Mouse (Mus musculus) heart, embryonic 13.5 days (tissue): ENCODE measurements around the gene Pcbp2. TPM values are rescaled to one million over a fixed set of nuclear protein-coding genes. Genes with fewer than 3 reads are reported as not detected.

Experiments
- ATAC-seq: fragments of 200-750 bp; cut with Nextera tagmentation; 2 replicates; pipeline ENCODE4 v1.8.0; 2017; ENCODE audit warnings: moderate TSS enrichment; ENCODE audit not compliant: insufficient number of reproducible peaks, low FRiP score, low TSS enrichment; ENCODE audit errors: extremely low read depth
- H3K27ac ChIP-seq: fragments of 300-500 bp; sonication (generic); replicated peaks from 2 replicates; pipeline ENCODE4 v1.5.1; 2015; ENCODE audit warnings: moderate library complexity, mild to moderate bottlenecking, inconsistent platforms
- H3K27me3 ChIP-seq: fragments of 300-500 bp; sonication (generic); replicated peaks from 2 replicates; pipeline ENCODE4 v1.6.1; 2015; ENCODE audit warnings: mild to moderate bottlenecking, inconsistent platforms
- H3K36me3 ChIP-seq: fragments of 300-500 bp; sonication (generic); 2 replicates; pipeline ENCODE4 v1.6.1; 2015; ENCODE audit warnings: mild to moderate bottlenecking, inconsistent platforms
- H3K4me1 ChIP-seq: fragments of 300-500 bp; sonication (generic); 2 replicates; pipeline ENCODE4 v1.6.1; 2015; ENCODE audit warnings: inconsistent platforms
- H3K4me2 ChIP-seq: fragments of 300-500 bp; sonication (generic); 2 replicates; pipeline ENCODE4 v1.6.1; 2015; ENCODE audit warnings: inconsistent platforms, mild to moderate bottlenecking, moderate library complexity
- H3K4me3 ChIP-seq: fragments of 300-500 bp; sonication (generic); 2 replicates; pipeline ENCODE4 v1.5.1; 2015; ENCODE audit warnings: moderate library complexity, mild to moderate bottlenecking, inconsistent platforms
- H3K9ac ChIP-seq: fragments of 300-500 bp; sonication (generic); 2 replicates; pipeline ENCODE4 v1.6.1; 2015; ENCODE audit warnings: inconsistent platforms, mild to moderate bottlenecking, moderate library complexity
- H3K9me3 ChIP-seq: fragments of 300-500 bp; sonication (generic); 2 replicates; pipeline ENCODE4 v1.6.1; 2016; ENCODE audit warnings: inconsistent platforms
- WGBS: fragments of 180-500 bp; shearing (Covaris S2); methylation state at CpG from one replicate; pipeline ENCODE4 v1.1.7; 2015; ENCODE audit warnings: mixed read lengths; 5-methylcytosine and 5-hydroxymethylcytosine counted together
- polyA plus RNA-seq: library from polyadenylated mRNA; unstranded; fragments of >200 nt; fragmentation: Nextera tagmentation; extraction: Ambion mirVana; gene quantifications from 2 replicates; pipeline ENCODE4 v1.2.1, GENCODE M21; 2015

Pcbp2 gene
- polyA plus RNA-seq, 1 experiment from 2014 or later = 141 TPM

- H3K27ac ChIP-seq = 0 out of 2 replicates have a peak overlapping the region, but pooled peaks have one; percentile 5
- H3K4me3 ChIP-seq = no peak overlapping the region
- no peak for ATAC-seq
- WGBS = 79% methylated on average over 4 of the region's 4 CpGs
- H3K4me2 ChIP-seq = no peak overlapping the region
- peaks cover 93% of the 10 kb centered on the region for H3K36me3 ChIP-seq
- H3K4me1 ChIP-seq = no peaks in the 10 kb centered on the region
- H3K27me3 ChIP-seq = no peaks in the 10 kb centered on the region
- no peak overlapping the region; the same call in 1 of the 2 replicates for H3K9ac ChIP-seq
- no peaks in the 10 kb centered on the region for H3K9me3 ChIP-seq
Measured at GRCm38 (mm10) chr15:102530566-102530965, 60.2 kb downstream of the Pcbp2 start.

DNA sequence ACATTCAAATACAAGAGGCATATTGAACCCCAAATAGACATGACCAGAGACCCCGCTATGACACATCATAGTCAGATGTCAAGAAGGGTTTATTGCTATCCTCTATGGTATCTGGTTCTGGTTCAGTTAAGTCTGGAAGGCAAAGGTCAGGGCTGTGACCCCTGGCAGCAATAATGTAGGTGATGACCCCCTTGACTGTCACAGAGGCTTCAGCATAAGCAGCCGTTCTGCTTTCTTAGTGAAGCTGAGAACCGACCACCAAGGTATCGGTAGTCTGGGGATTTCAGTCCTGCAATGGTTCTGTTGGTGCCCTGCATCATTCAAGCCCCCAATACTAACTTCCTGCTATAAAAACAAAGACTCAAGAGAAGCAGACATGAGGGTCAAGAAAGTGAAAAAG, 61.2 kb downstream of the Pcbp2 start:
- Histone ChIP-seq H3K4me2 (no peak overlapping the region), H3K9me3 (no peaks in the 10 kb centered on the region), H3K27me3 (no peaks in the 10 kb centered on the region), H3K36me3 (peaks cover 94% of the 10 kb centered on the region), H3K27ac (no peak overlapping the region), H3K4me3 (no peak overlapping the region), H3K9ac (no peak overlapping the region), H3K4me1 (no peaks in the 10 kb centered on the region)
- no peak for ATAC-seq
- 87% methylated on average over 4 of the region's 4 CpGs for WGBS

- 92% methylated on average over 3 of the region's 3 CpGs for WGBS
Measured at GRCm38 (mm10) chr15:102532106-102532900, 62.0 kb downstream of the Pcbp2 start.

DNA sequence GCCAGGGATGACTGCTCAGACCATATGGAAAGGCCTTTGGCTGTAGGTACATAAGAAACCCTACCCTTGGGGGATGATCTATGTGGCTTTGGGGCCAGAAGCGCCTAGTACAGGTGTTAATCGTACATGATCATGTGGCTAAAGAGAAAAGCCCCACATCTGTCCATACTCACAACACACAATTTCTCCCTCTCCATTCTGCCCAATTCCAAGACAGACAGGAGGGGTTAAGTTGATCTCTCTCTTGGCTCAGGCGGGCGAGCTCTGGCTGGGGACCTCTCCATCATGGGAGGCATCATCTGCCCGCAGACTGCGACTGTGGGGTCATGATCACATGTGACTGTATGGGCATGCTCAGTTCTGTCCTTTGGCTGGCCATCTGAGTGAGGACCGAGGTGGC, 63.6 kb downstream of the Pcbp2 start:
- Histone ChIP-seq H3K9ac (no peak overlapping the region), H3K27me3 (no peaks in the 10 kb centered on the region), H3K4me3 (no peak overlapping the region), H3K9me3 (no peaks in the 10 kb centered on the region), H3K36me3 (peaks cover 94% of the 10 kb centered on the region), H3K27ac (no peak overlapping the region), H3K4me2 (no peak overlapping the region), H3K4me1 (no peaks in the 10 kb centered on the region)
- 92% methylated on average over 7 of the region's 7 CpGs for WGBS
- ATAC-seq = no peak

More at GRCm38 (mm10) chr15:102532106-102532900, 62.0 kb downstream of the Pcbp2 start:
- Histone ChIP-seq H3K4me2 (no peak overlapping the region), H3K27ac (no peak overlapping the region), H3K9ac (no peak overlapping the region), H3K27me3 (no peaks in the 10 kb centered on the region), H3K4me1 (no peaks in the 10 kb centered on the region), H3K4me3 (no peak overlapping the region), H3K36me3 (peaks cover 97% of the 10 kb centered on the region), H3K9me3 (no peaks in the 10 kb centered on the region)
- no peak for ATAC-seq

DNA sequence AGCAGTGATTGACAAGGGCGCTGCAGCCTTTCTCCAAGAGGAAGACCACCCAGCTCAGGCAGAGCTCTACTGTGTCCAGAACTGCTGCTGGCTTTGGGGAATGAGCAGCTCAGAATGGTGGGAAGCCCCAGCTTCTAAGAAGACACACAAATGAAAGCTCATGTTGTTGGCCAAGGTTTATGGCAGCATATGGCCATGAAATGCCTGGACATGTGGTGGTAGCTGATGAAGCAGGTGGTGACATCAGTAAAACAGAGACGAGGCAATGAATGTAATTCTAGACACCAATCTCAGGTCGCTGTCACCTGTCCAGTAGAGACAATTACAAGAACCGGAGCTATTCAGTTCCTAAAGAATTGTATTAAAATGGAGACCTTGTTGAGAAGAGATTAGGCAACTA, 74.5 kb downstream of the Pcbp2 start:
- WGBS = 91% methylated on average over 4 of the region's 4 CpGs

GRCm38 (mm10) chr15:102546246-102546645, 75.9 kb downstream of the Pcbp2 start:
- peaks cover 90% of the 10 kb centered on the region for H3K36me3 ChIP-seq
- H3K9ac ChIP-seq = no peak overlapping the region
- H3K4me2 ChIP-seq = no peak overlapping the region
- no peak overlapping the region for H3K27ac ChIP-seq
- no peaks in the 10 kb centered on the region for H3K9me3 ChIP-seq
- H3K27me3 ChIP-seq = no peaks in the 10 kb centered on the region
- WGBS = 89% methylated on average over 3 of the region's 3 CpGs
- ATAC-seq = no peak
- H3K4me3 ChIP-seq = no peak overlapping the region
- peaks cover 10% of the 10 kb centered on the region for H3K4me1 ChIP-seq

More for the DNA sequence above, 74.5 kb downstream of the Pcbp2 start:
- no peak for ATAC-seq
- no peaks in the 10 kb centered on the region for H3K27me3 ChIP-seq
- H3K27ac ChIP-seq = no peak overlapping the region
- peaks cover 92% of the 10 kb centered on the region for H3K36me3 ChIP-seq
- no peak overlapping the region for H3K9ac ChIP-seq
- H3K9me3 ChIP-seq = no peaks in the 10 kb centered on the region
- no peak overlapping the region for H3K4me2 ChIP-seq
- no peak overlapping the region for H3K4me3 ChIP-seq
- peaks cover 10% of the 10 kb centered on the region for H3K4me1 ChIP-seq

DNA sequence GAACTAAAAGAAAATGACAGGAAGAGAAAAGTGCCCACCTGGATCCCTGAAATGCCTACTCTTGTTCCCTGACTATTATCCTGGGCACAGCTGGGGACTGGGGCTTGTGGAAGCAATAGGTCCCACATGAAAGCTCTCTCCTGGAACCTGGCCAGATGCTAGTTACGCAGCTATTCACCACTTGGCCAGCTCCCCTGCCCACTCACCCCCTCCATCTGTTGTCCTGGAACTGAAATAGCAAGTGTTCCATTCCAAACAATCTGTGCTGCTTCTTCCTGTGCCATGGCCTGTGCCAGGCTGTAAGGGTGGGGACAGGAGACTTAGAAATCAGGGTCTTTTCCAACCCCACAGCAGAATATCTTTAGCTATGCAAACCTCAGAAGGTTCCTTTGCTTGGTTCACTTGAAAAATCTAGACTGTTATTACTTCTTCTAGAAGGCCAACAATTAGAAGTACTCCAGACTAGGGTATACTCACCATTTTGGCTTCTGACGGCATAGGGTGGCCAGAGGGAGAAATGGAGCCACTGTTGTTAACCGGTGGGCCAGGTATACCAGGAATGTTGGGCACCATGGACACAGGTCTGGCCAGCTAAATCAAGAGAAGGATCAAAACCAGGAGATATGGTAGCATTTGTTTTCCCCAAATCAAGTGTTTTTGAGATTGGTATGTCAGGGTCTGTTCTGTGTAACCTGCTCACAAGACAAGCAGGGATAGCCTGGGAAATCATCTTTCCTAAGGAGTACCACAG, 76.5 kb downstream of the Pcbp2 start:
- no peak for ATAC-seq
- H3K27me3 ChIP-seq = no peaks in the 10 kb centered on the region
- H3K27ac ChIP-seq = peak overlapping the region; percentile 48
- WGBS = 69% methylated on average over 3 of the region's 3 CpGs
- H3K4me2 ChIP-seq = no peak overlapping the region
- H3K9ac ChIP-seq = no peak overlapping the region
- H3K9me3 ChIP-seq = no peaks in the 10 kb centered on the region
- H3K36me3 ChIP-seq = peaks cover 90% of the 10 kb centered on the region
- peaks cover 10% of the 10 kb centered on the region for H3K4me1 ChIP-seq
- H3K4me3 ChIP-seq = no peak overlapping the region

DNA sequence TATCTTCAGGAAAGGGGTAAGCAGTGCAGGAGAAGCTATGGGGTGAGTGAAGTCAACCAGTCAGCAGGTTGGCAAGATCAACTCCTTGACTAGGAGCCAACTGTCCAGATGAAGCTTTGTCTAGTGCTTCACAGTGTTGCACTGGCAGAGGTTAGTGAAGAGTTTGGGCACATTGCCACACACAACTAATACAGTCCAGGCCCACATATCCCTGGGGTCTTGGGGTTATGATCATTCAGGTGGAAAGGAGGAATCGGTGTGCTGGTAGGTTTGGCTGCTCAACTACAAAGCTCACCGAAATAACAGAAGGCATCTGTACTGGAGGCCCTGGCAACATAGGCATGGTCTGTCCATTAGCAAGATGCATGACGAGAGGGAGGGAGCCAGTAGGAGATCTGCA, 77.1 kb downstream of the Pcbp2 start:
- H3K27ac ChIP-seq = 0 out of 2 replicates have a peak overlapping the region, but pooled peaks have one; percentile 48
- no peak for ATAC-seq
- H3K4me2 ChIP-seq = no peak overlapping the region
- H3K36me3 ChIP-seq = peaks cover 90% of the 10 kb centered on the region
- H3K9ac ChIP-seq = no peak overlapping the region
- peaks cover 10% of the 10 kb centered on the region for H3K4me1 ChIP-seq
- no peak overlapping the region for H3K4me3 ChIP-seq
- WGBS = 87% methylated on average over 3 of the region's 3 CpGs
- no peaks in the 10 kb centered on the region for H3K27me3 ChIP-seq
- no peaks in the 10 kb centered on the region for H3K9me3 ChIP-seq

Other genes with a start within 250 kb of the Pcbp2 start
- gene Itgb7, start 238.6 kb upstream of the Pcbp2 start, polyA plus RNA-seq = 0.46 and 0.78 TPM in 2 replicates
- gene Rarg, start 213.0 kb upstream of the Pcbp2 start, polyA plus RNA-seq = 9.0 and 9.1 TPM in 2 replicates
- not detected in 2 replicates for gene Gm9918, start 200.0 kb upstream of the Pcbp2 start, polyA plus RNA-seq
- gene Mfsd5, start 191.1 kb upstream of the Pcbp2 start, polyA plus RNA-seq = 46.1 and 46.7 TPM in 2 replicates
- 18.9 and 19.3 TPM in 2 replicates for gene Espl1, start 174.3 kb upstream of the Pcbp2 start, polyA plus RNA-seq
- 310 and 347 TPM in 2 replicates for gene Pfdn5, start 144.4 kb upstream of the Pcbp2 start, polyA plus RNA-seq
- gene Myg1, start 138.8 kb upstream of the Pcbp2 start, polyA plus RNA-seq = 60.0 and 65.0 TPM in 2 replicates
- 54.0 and 58.1 TPM in 2 replicates for gene Aaas, start 119.8 kb upstream of the Pcbp2 start, polyA plus RNA-seq
- gene Sp7, start 103.4 kb upstream of the Pcbp2 start, polyA plus RNA-seq = 0.16 and 0.19 TPM in 2 replicates
- 4.3 and 4.6 TPM in 2 replicates for gene Sp1, start 64.4 kb upstream of the Pcbp2 start, polyA plus RNA-seq
- 0.82 and 1.4 TPM in 2 replicates for gene Amhr2, start 25.2 kb upstream of the Pcbp2 start, polyA plus RNA-seq
- 93.9 and 102 TPM in 2 replicates for gene Prr13, start 11.5 kb upstream of the Pcbp2 start, polyA plus RNA-seq
- gene Gm10337, start 33.2 kb downstream of the Pcbp2 start, polyA plus RNA-seq = 4.2 TPM in 1 of 2 replicates, not detected in the other
- 10.8 and 11.6 TPM in 2 replicates for gene Map3k12, start 46.5 kb downstream of the Pcbp2 start, polyA plus RNA-seq
- gene Tarbp2, start 47.7 kb downstream of the Pcbp2 start, polyA plus RNA-seq = 94.6 and 103 TPM in 2 replicates
- 1.0 and 2.3 TPM in 2 replicates for gene Npff, start 54.4 kb downstream of the Pcbp2 start, polyA plus RNA-seq
- gene Gm28047, start 154.5 kb downstream of the Pcbp2 start, polyA plus RNA-seq = 0.41 TPM in 1 of 2 replicates, not detected in the other
- 25.1 and 30.0 TPM in 2 replicates for gene Atf7, start 154.9 kb downstream of the Pcbp2 start, polyA plus RNA-seq
- gene Atp5g2, start 201.8 kb downstream of the Pcbp2 start, polyA plus RNA-seq = 72.3 and 73.9 TPM in 2 replicates